Mouse (Mus musculus) midbrain, embryonic 10.5 days (tissue): ENCODE results near the gene Lrp11. TPM values are rescaled to one million over a fixed set of nuclear protein-coding genes. Genes with fewer than 3 reads are reported as not detected.

ENCODE experiments used
- DNase-seq: peaks from one replicate; pipeline ENCODE4 v3.0.0-alpha.2; 2017; ENCODE audit warnings: low spot score
- H3K27ac ChIP-seq: fragments of 300-500 bp; sonication (generic); replicated peaks from 2 replicates; pipeline ENCODE4 v1.5.1; 2016; ENCODE audit warnings: mild to moderate bottlenecking
- H3K27me3 ChIP-seq: fragments of 300-500 bp; sonication (generic); 2 replicates; pipeline ENCODE4 v1.6.1; 2016; ENCODE audit warnings: low read depth, mild to moderate bottlenecking; ENCODE audit not compliant: poor library complexity, severe bottlenecking
- H3K36me3 ChIP-seq: fragments of 300-500 bp; sonication (generic); 2 replicates; pipeline ENCODE4 v1.6.1; 2016; ENCODE audit warnings: mild to moderate bottlenecking, moderate library complexity
- H3K4me1 ChIP-seq: fragments of 300-500 bp; sonication (generic); 2 replicates; pipeline ENCODE4 v1.6.1; 2016
- H3K4me3 ChIP-seq: fragments of 300-500 bp; sonication (generic); 2 replicates; pipeline ENCODE4 v1.5.1; 2016; ENCODE audit warnings: mild to moderate bottlenecking, moderate library complexity
- H3K9me3 ChIP-seq: fragments of 300-500 bp; sonication (generic); replicated peaks from 2 replicates; pipeline ENCODE4 v1.6.1; 2016; ENCODE audit warnings: mild to moderate bottlenecking
- WGBS: fragments of 180-500 bp; shearing (Covaris S2); methylation state at CpG from one replicate; pipeline ENCODE4 v1.1.7; 2016; 5-methylcytosine and 5-hydroxymethylcytosine counted together
- polyA plus RNA-seq: library from polyadenylated mRNA; unstranded; fragments of >200 nt; fragmentation: Nextera tagmentation; extraction: Ambion mirVana; gene quantifications from 2 replicates; pipeline ENCODE4 v1.2.1, GENCODE M21; 2016

The Lrp11 gene
- 6.9 and 8.8 TPM in 2 replicates for polyA plus RNA-seq

DNA sequence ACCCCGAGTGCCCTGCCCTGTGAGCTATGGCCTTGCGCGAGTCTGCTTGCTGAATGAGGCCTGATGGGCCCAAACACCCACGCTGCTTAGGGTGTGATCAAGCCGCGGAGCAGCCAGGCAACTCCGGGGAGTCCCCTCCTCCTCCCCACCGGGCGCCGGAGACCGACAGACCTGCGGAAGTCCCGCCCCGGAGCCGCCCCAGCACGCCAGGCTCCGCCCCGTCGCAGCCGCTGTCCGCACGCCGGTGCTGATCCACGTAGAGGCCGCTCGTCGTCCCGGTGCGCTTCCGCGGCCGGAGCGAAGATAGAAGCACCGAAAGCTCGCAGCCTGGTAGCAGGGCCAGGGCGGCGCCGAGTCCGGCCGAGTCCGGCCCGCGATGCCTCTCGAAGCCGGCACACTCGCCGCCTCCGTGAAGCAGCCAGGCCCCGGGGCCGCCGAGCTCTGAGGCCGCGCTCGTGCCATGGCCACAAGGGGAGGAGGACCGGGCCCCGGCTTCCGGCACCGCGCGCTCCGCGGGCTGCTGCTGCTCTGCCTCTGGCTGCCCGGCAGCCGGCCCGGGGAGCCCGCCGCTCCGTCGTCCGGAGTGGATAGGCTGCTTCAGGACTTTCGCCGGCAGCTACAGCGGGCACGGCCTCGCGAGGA, at the start of gene Lrp11:
Gene Lrp11 (plus strand): TSS at position 209 of the 642 bp plus-strand sequence.
- WGBS, result under 1% methylated on average over 75 of the region's 76 CpGs
- peak; percentile 93 for DNase-seq
- peaks cover 25% of the 10 kb centered on the region for H3K4me1 ChIP-seq
- H3K27me3 ChIP-seq, result peaks cover 21% of the 10 kb centered on the region
- H3K4me3 ChIP-seq, result peak within 1 kb of the TSS; percentile 89
- H3K36me3 ChIP-seq, result no peaks in the 10 kb centered on the region
- H3K27ac ChIP-seq, result peak within 1 kb of the TSS; percentile 82
- H3K9me3 ChIP-seq, result no peaks in the 10 kb centered on the region

DNA sequence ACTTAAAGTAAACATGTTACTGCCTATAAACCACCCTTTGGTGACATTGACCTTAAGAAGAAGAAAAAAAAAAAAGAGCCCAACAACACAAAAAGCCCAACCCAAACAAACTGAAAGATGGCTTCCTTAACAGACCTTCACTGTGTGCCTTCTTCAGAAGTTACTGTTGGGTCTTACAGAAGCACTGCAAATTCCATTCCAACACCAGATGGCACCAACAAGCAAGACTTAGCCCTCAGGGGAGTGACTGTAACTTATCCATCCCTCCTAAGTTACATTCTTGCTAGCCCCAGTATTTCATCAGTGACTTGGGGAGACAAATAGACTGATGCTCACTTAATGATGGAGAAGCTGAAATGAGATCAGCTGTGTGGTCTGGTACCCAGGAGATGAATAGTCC, 11.6 kb upstream of the Lrp11 start:
- H3K4me3 ChIP-seq, result no peak overlapping the region
- H3K36me3 ChIP-seq, result no peaks in the 10 kb centered on the region
- no peak overlapping the region for H3K27ac ChIP-seq
- H3K4me1 ChIP-seq, result peaks cover 7% of the 10 kb centered on the region; the same call in 1 of the 2 replicates
- H3K27me3 ChIP-seq, result no peaks in the 10 kb centered on the region
- DNase-seq, result no peak
- H3K9me3 ChIP-seq, result no peaks in the 10 kb centered on the region

GRCm38 (mm10) chr10:7581401-7581800, 8.2 kb upstream of the Lrp11 start:
- no peaks in the 10 kb centered on the region for H3K27me3 ChIP-seq
- H3K36me3 ChIP-seq, result no peaks in the 10 kb centered on the region
- no peak for DNase-seq
- no peak overlapping the region for H3K27ac ChIP-seq
- H3K4me1 ChIP-seq, result peaks cover 7% of the 10 kb centered on the region; the same call in 1 of the 2 replicates
- H3K9me3 ChIP-seq, result no peaks in the 10 kb centered on the region
- no peak overlapping the region for H3K4me3 ChIP-seq
- 93% methylated on average over 2 of the region's 2 CpGs for WGBS

DNA sequence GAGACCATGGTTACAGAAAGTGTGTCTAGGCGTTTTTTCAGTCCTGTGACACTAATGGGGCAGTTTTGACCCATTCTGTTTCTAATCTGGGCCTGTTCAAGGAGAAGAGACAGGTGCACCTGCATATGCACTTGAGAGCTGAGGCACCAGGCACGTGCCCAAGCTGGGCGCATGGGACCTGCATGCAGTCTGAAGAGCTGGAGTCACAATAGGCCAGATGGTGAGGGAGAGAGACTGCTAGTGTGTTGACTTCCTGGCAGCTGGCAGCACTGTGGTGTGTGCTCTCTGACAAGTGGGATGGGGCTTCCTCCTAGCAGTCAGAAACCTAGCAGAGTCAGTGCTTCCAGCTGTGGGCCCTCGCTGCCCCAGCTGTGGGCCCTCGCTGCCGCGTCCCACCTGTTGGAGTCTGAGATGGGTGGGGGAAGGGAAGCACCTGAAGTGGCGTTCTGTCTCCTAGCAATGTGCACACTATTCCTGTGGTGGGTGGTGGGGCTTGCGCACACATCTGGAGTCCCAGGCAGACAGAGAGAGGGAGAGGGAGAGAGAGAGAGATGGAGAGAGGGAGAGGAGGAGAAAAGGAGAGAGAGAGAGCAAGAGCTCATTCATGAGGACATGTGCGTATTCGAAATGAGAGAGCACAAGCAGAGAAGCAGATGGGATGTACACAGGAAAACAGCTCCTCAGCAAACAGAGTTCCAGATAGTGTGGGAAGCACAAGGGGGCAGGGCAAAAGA, 7.3 kb upstream of the Lrp11 start:
- H3K4me3 ChIP-seq, result no peak overlapping the region
- H3K9me3 ChIP-seq, result no peaks in the 10 kb centered on the region
- no peaks in the 10 kb centered on the region for H3K36me3 ChIP-seq
- peaks cover 7% of the 10 kb centered on the region; the same call in 1 of the 2 replicates for H3K4me1 ChIP-seq
- no peaks in the 10 kb centered on the region for H3K27me3 ChIP-seq
- 42% methylated on average over 11 of the region's 11 CpGs for WGBS
- no peak overlapping the region for H3K27ac ChIP-seq
- no peak for DNase-seq

GRCm38 (mm10) chr10:7582891-7583557, 6.6 kb upstream of the Lrp11 start:
- H3K9me3 ChIP-seq, result no peaks in the 10 kb centered on the region
- no peak overlapping the region for H3K4me3 ChIP-seq
- 64% methylated on average over 7 of the region's 7 CpGs for WGBS

DNA sequence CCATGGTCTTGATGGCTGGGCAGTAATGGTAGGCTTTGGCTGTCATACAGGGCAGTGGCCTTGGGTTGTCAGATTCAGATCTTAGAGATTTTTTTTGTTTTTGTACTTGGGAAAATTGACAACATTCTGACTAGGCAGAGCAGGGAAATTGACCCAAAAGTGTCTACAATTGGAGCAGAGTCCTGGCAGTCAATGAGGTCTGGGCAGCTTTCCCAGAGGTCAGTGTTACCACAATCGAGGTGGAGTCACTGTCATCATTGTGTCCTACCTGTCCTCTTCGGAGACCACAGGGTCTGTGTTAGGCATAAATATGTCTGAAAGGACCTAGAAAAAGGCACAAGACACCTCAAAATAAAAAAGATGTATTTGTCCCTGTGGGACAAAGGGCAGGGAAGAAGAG, 2.8 kb upstream of the Lrp11 start:
- H3K4me1 ChIP-seq, result peaks cover 30% of the 10 kb centered on the region
- H3K27me3 ChIP-seq, result peaks cover 20% of the 10 kb centered on the region
- no peak for DNase-seq
- H3K27ac ChIP-seq, result no peak overlapping the region
- 83% methylated on average over 2 of the region's 2 CpGs for WGBS
- no peak overlapping the region for H3K4me3 ChIP-seq
- H3K9me3 ChIP-seq, result no peaks in the 10 kb centered on the region
- H3K36me3 ChIP-seq, result no peaks in the 10 kb centered on the region

More at GRCm38 (mm10) chr10:7582891-7583557, 6.6 kb upstream of the Lrp11 start:
- H3K27me3 ChIP-seq, result no peaks in the 10 kb centered on the region
- H3K27ac ChIP-seq, result no peak overlapping the region
- peaks cover 7% of the 10 kb centered on the region; the same call in 1 of the 2 replicates for H3K4me1 ChIP-seq
- DNase-seq, result no peak
- H3K36me3 ChIP-seq, result no peaks in the 10 kb centered on the region

DNA sequence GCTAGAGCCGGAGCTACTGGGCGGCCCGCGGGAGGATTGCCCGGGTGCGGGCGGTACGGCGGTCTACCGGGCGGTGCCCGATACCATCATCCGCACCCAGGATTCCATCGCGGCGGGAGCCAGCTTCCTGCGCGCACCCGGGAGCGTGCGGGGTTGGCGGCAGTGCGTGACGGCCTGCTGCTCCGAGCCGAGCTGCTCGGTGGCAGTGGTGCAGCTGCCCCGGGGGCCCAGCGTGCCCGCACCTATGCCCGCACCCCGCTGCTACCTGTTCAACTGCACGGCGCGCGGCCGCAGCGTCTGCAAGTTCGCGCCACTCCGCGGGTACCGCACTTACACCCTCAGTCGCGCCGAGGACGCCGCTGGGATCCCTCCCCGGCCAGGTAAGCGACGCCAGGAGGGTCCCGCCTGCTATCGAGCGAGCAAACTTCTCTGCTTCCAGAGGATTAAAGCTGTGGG, 662 bp downstream of the Lrp11 start:
- Histone ChIP-seq H3K9me3 (no peaks in the 10 kb centered on the region), H3K27me3 (peaks cover 21% of the 10 kb centered on the region), H3K4me1 (peaks cover 25% of the 10 kb centered on the region), H3K27ac (peak overlapping the region; percentile 82), H3K4me3 (peak overlapping the region; percentile 89), H3K36me3 (no peaks in the 10 kb centered on the region)
- no peak for DNase-seq
- WGBS, result under 1% methylated on average over 54 of the region's 54 CpGs

- Histone ChIP-seq H3K36me3 (no peaks in the 10 kb centered on the region), H3K4me3 (peak overlapping the region; percentile 89), H3K9me3 (no peaks in the 10 kb centered on the region), H3K4me1 (peaks cover 25% of the 10 kb centered on the region), H3K27me3 (peaks cover 21% of the 10 kb centered on the region), H3K27ac (no peak overlapping the region)
- WGBS, result 7% methylated on average over 8 of the region's 8 CpGs
- no peak for DNase-seq
Observed at GRCm38 (mm10) chr10:7590792-7591191, 1.2 kb downstream of the Lrp11 start.

GRCm38 (mm10) chr10:7594797-7595196, 5.2 kb downstream of the Lrp11 start:
- H3K27me3 ChIP-seq, result peaks cover 18% of the 10 kb centered on the region
- no peaks in the 10 kb centered on the region for H3K36me3 ChIP-seq
- no peak overlapping the region for H3K27ac ChIP-seq
- no peak overlapping the region for H3K4me3 ChIP-seq
- DNase-seq, result no peak
- peaks cover 21% of the 10 kb centered on the region for H3K4me1 ChIP-seq
- H3K9me3 ChIP-seq, result no peaks in the 10 kb centered on the region
- 54% methylated on average over 7 of the region's 7 CpGs for WGBS

DNA sequence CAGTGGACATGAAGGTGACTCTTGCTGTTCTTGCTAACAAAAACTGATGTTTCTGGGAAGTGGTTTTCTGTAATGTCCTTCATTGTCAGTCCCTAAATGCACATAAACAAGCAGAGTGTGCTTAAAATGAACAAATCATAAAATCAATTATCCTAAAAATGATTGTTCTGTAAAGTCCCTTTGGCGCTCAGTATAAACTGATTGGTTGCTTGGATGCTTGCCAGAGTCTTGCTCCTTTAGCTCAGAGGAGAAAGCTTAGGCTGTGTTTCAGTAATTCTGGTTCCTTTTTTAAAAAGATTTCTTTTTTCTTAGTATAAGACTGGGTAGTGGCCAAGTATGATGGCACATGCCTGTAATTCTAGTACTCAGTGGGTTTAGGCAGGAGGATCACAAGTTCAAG, 6.7 kb downstream of the Lrp11 start:
- 97% methylated on average over 1 of the region's 1 CpGs for WGBS
- DNase-seq, result no peak
- peaks cover 8% of the 10 kb centered on the region for H3K4me1 ChIP-seq
- no peak overlapping the region for H3K27ac ChIP-seq
- H3K27me3 ChIP-seq, result peaks cover 7% of the 10 kb centered on the region
- no peaks in the 10 kb centered on the region for H3K36me3 ChIP-seq
- H3K4me3 ChIP-seq, result no peak overlapping the region
- no peaks in the 10 kb centered on the region for H3K9me3 ChIP-seq

- no peak for DNase-seq
- H3K4me1 ChIP-seq, result no peaks in the 10 kb centered on the region
- no peaks in the 10 kb centered on the region for H3K27me3 ChIP-seq
- 94% methylated on average over 7 of the region's 7 CpGs for WGBS
- no peak overlapping the region for H3K27ac ChIP-seq
- H3K36me3 ChIP-seq, result no peaks in the 10 kb centered on the region
- H3K4me3 ChIP-seq, result no peak overlapping the region
- H3K9me3 ChIP-seq, result no peaks in the 10 kb centered on the region
Observed at GRCm38 (mm10) chr10:7598177-7598576, 8.6 kb downstream of the Lrp11 start.

GRCm38 (mm10) chr10:7600647-7601046, 11.0 kb downstream of the Lrp11 start:
- no peaks in the 10 kb centered on the region for H3K4me1 ChIP-seq
- peak; percentile 73 for DNase-seq
- H3K27ac ChIP-seq, result no peak overlapping the region
- 14% methylated on average over 6 of the region's 6 CpGs for WGBS
- H3K9me3 ChIP-seq, result no peaks in the 10 kb centered on the region
- no peaks in the 10 kb centered on the region for H3K27me3 ChIP-seq
- H3K4me3 ChIP-seq, result no peak overlapping the region
- H3K36me3 ChIP-seq, result no peaks in the 10 kb centered on the region

- H3K36me3 ChIP-seq, result peaks cover 4% of the 10 kb centered on the region; the same call in 1 of the 2 replicates
- H3K4me1 ChIP-seq, result no peaks in the 10 kb centered on the region
- DNase-seq, result no peak
- H3K9me3 ChIP-seq, result no peaks in the 10 kb centered on the region
- WGBS, result 87% methylated on average over 2 of the region's 2 CpGs
- H3K27me3 ChIP-seq, result no peaks in the 10 kb centered on the region
- H3K4me3 ChIP-seq, result no peak overlapping the region
- H3K27ac ChIP-seq, result no peak overlapping the region
Observed at GRCm38 (mm10) chr10:7605168-7605567, 15.6 kb downstream of the Lrp11 start.
